Mouse (Mus musculus): ENCODE data around the gene Cdc14b. TPM values are rescaled to one million over a fixed set of nuclear protein-coding genes. Genes with fewer than 3 reads are reported as not detected.

The Cdc14b gene
- polyA plus RNA-seq, 1 experiment from 2014 or later: 4.5 TPM

DNA sequence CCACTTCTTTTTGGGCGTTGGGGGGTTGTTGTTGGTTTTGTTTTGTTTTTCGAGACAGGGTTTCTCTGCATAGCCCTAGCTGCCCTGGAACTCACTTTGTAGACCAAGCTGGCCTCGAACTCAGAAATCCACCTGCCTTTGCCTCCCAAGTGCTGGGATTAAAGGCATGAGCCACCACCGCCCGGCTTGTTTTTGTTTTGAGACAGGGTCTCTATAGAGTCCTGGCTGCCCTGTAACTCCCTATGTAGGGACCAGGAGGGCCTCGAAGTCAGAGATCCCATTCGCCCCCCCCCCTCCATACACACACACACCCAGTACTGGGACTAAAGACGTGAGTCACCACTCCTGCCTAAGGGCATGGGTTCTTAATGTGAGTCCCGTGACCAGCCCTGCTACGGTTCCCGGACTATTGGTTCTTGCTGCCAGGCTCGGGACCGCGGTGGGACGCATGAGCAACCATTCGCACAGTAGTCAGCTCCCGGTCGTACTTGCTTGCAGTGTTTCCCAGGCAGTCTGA lies 121.3 kb downstream of the Cdc14b start:
- Histone ChIP-seq H3K27me3 (ENCODE audit: insufficient read depth, low read length) (no peaks in the 10 kb centered on the region), H3K9me3 (ENCODE audit: low read length) (no peaks in the 10 kb centered on the region), H3K9ac (replicated peaks) (peak overlapping the region; percentile 57), H3K36me3 (replicated peaks; ENCODE audit: insufficient read depth, low read length) (no peaks in the 10 kb centered on the region), H3K4me2 (ENCODE audit: low read depth, low read length) (peak overlapping the region; percentile 95), H3K4me3 (ENCODE audit: low read depth, low read length) (peak overlapping the region; percentile 85), H3K27ac (ENCODE audit: low read depth) (peak overlapping the region; percentile 93), H3K4me1 (ENCODE audit: insufficient read depth) (peaks cover 17% of the 10 kb centered on the region)
- peak; percentile 3; the same call in 1 of the 2 replicates for ATAC-seq
- TF ChIP-seq CTCF (IDR thresholded peaks at IDR 0.05; ENCODE audit: low read depth) (no peak), EP300 (IDR thresholded peaks at IDR 0.05; ENCODE audit: low read depth) (no peak)
- WGBS (ENCODE audit: insufficient replicate concordance): 2% methylated on average over 18 of the region's 18 CpGs
- DNase-seq: peak; percentile 52

DNA sequence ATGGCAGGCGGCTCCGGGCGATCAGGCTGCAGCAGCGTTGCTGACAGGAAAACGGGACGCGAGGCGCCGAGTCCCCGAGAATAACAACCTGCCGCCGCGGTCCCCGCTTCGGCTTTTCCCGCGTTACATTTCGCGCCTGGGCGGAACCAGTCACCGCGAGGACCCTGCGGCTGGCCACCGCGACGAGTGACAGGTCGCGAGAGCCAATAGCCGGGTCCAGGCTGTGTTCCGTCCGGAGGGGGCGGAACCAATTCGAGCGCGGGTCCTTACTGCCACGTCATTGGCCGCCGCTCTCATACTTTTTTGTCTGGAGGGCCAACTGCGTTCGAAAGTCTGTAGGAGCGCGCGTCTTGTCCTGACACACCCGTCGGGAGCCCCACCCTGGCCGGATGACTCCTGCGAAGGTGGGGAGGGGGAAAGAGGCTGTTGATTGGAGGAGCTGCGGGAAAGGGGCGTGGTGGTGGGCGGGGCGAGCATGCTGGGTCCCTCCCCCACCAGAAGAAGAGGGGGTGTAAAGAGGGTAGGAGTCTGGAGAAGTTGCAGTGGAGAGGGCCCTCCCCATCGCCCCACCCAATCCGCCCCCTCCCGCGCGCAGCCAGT lies 121.9 kb downstream of the Cdc14b start, which contains the start of gene Zfp367:
Gene Zfp367, minus strand, starts transcription at position 120 of the 600 bp plus-strand sequence.
- DNase-seq (peak; percentile 98), ATAC-seq (peak; percentile 94)
- Histone ChIP-seq H3K27ac (ENCODE audit: low read depth) (peak within 1 kb of the TSS; percentile 93), H3K4me1 (ENCODE audit: insufficient read depth) (peaks cover 20% of the 10 kb centered on the region), H3K9me3 (ENCODE audit: low read length) (no peaks in the 10 kb centered on the region), H3K36me3 (replicated peaks; ENCODE audit: insufficient read depth, low read length) (no peaks in the 10 kb centered on the region), H3K4me3 (ENCODE audit: low read depth, low read length) (peak within 1 kb of the TSS; percentile 85), H3K4me2 (ENCODE audit: low read depth, low read length) (peak within 1 kb of the TSS; percentile 95), H3K27me3 (ENCODE audit: insufficient read depth, low read length) (no peaks in the 10 kb centered on the region), H3K9ac (replicated peaks) (peak within 1 kb of the TSS; percentile 86)
- TF ChIP-seq EP300 (IDR thresholded peaks at IDR 0.05; ENCODE audit: low read depth) (peak; percentile 59), CTCF (IDR thresholded peaks at IDR 0.05; ENCODE audit: low read depth) (no peak)
- WGBS (ENCODE audit: insufficient replicate concordance): under 1% methylated on average over 52 of the region's 56 CpGs

DNA sequence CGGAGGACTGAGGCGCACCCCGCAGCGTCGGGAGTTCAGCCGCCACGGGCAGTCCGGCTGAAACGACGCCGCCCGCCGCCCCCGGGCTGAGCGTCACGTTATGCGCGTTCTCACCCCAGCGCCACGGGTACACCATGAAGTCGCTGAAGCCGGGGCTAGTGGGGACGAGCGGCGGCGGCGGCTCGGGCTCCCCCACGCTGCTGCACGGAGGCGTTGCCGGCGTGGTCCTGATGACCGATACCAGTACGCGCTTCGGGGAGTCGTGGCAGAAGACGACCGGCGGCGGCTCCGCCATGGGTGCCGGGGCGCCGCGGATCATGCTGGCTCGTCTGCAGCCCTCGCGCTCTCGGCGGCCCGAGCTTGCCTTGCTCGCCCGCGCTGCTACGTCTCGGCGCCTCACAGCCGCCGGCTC lies 122.4 kb downstream of the Cdc14b start:
- H3K27ac ChIP-seq (ENCODE audit: low read depth): peak overlapping the region; percentile 93
- no peaks in the 10 kb centered on the region for H3K27me3 ChIP-seq (ENCODE audit: insufficient read depth, low read length)
- H3K4me1 ChIP-seq (ENCODE audit: insufficient read depth): peaks cover 20% of the 10 kb centered on the region
- H3K36me3 ChIP-seq (replicated peaks; ENCODE audit: insufficient read depth, low read length): no peaks in the 10 kb centered on the region
- peak overlapping the region; percentile 85 for H3K4me3 ChIP-seq (ENCODE audit: low read depth, low read length)
- H3K9ac ChIP-seq (replicated peaks): peak overlapping the region; percentile 86
- TF ChIP-seq EP300 (IDR thresholded peaks at IDR 0.05; ENCODE audit: low read depth): no peak
- TF ChIP-seq CTCF (IDR thresholded peaks at IDR 0.05; ENCODE audit: low read depth): no peak
- peak overlapping the region; percentile 95 for H3K4me2 ChIP-seq (ENCODE audit: low read depth, low read length)
- DNase-seq (no peak), ATAC-seq (peak; percentile 14)
- WGBS (ENCODE audit: insufficient replicate concordance): under 1% methylated on average over 44 of the region's 61 CpGs
- no peaks in the 10 kb centered on the region for H3K9me3 ChIP-seq (ENCODE audit: low read length)

DNA sequence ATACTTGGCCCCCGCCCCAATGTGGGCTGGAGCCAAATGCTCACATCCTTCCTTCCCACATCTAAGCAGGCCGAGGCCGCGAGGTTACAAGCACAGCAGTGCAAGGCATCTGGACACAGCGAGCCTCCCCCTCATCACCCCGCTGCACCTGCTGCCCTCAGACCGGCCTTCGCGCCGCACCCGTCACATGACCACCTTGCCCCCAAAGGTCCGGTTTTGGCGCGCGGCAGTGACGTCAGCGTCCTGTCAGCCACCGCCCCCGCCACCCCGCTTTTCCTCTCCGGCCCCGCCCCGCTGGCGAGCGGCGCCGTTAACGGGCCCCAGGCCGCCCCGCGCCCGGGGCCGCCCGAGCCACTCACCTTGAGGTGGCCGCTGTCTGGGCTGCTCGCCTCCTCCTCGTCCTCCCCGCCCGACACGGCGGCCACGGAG lies 122.8 kb downstream of the Cdc14b start:
- H3K27me3 ChIP-seq (ENCODE audit: insufficient read depth, low read length): no peaks in the 10 kb centered on the region
- peak; percentile 93 for DNase-seq
- H3K4me3 ChIP-seq (ENCODE audit: low read depth, low read length): peak overlapping the region; percentile 85
- H3K9me3 ChIP-seq (ENCODE audit: low read length): no peaks in the 10 kb centered on the region
- TF ChIP-seq CTCF (IDR thresholded peaks at IDR 0.05; ENCODE audit: low read depth): no peak
- TF ChIP-seq EP300 (IDR thresholded peaks at IDR 0.05; ENCODE audit: low read depth): no peak
- H3K27ac ChIP-seq (ENCODE audit: low read depth): peak overlapping the region; percentile 93
- H3K4me2 ChIP-seq (ENCODE audit: low read depth, low read length): peak overlapping the region; percentile 95
- H3K4me1 ChIP-seq (ENCODE audit: insufficient read depth): peaks cover 20% of the 10 kb centered on the region
- WGBS (ENCODE audit: insufficient replicate concordance): under 1% methylated on average over 42 of the region's 42 CpGs
- H3K36me3 ChIP-seq (replicated peaks; ENCODE audit: insufficient read depth, low read length): no peaks in the 10 kb centered on the region
- H3K9ac ChIP-seq (replicated peaks): peak overlapping the region; percentile 86
- ATAC-seq: peak; percentile 22

DNA sequence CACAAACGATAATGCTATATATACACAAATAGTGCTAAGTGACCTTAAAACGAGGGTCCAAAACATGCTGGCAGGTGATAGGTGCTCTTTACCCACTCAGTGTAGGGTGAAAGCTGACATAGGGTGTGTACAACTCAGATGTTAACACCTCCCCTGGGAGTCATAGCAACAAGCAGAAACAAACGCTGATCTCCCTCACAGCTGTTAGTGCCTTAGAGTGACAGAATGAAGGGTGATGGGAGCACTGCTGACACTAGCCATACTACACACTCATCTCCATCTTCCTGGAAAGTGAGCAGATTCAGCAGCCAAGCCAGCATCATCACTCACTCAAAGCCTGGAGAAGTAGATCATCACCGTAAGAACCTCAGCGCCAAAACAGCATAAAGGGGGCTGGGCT lies 125.0 kb downstream of the Cdc14b start:
- ATAC-seq (no peak), DNase-seq (no peak)
- H3K4me3 ChIP-seq (ENCODE audit: low read depth, low read length): peak overlapping the region; percentile 85
- no peaks in the 10 kb centered on the region for H3K27me3 ChIP-seq (ENCODE audit: insufficient read depth, low read length)
- 64% methylated on average over 5 of the region's 5 CpGs for WGBS (ENCODE audit: insufficient replicate concordance)
- H3K4me2 ChIP-seq (ENCODE audit: low read depth, low read length): peak overlapping the region; percentile 95
- H3K9ac ChIP-seq (replicated peaks): 0 out of 2 replicates have a peak overlapping the region, but pooled peaks have one; percentile 9
- H3K4me1 ChIP-seq (ENCODE audit: insufficient read depth): peaks cover 20% of the 10 kb centered on the region
- no peaks in the 10 kb centered on the region for H3K9me3 ChIP-seq (ENCODE audit: low read length)
- TF ChIP-seq CTCF (IDR thresholded peaks at IDR 0.05; ENCODE audit: low read depth) (no peak), EP300 (IDR thresholded peaks at IDR 0.05; ENCODE audit: low read depth) (no peak)
- peaks cover 6% of the 10 kb centered on the region for H3K36me3 ChIP-seq (replicated peaks; ENCODE audit: insufficient read depth, low read length)
- H3K27ac ChIP-seq (ENCODE audit: low read depth): no peak overlapping the region

Other genes with a start within 250 kb of the Cdc14b start
- gene Hsd17b3, start 186.1 kb downstream of the Cdc14b start, polyA plus RNA-seq (2015; fragmentation: Nextera tagmentation; extraction: Ambion mirVana): not detected in 2 replicates
- 11.8 TPM in 2 replicates for gene Slc35d2, start 145.9 kb downstream of the Cdc14b start, polyA plus RNA-seq (2015; fragmentation: Nextera tagmentation; extraction: Ambion mirVana)
- gene Zfp367, start 122.1 kb downstream of the Cdc14b start, polyA plus RNA-seq (2015; fragmentation: Nextera tagmentation; extraction: Ambion mirVana): 9.8 and 11.7 TPM in 2 replicates
- gene Habp4, start 113.5 kb downstream of the Cdc14b start, polyA plus RNA-seq (2015; fragmentation: Nextera tagmentation; extraction: Ambion mirVana): 9.0 and 11.9 TPM in 2 replicates
- 37.8 and 39.3 TPM in 2 replicates for gene Aaed1, start 37.4 kb upstream of the Cdc14b start, polyA plus RNA-seq (2015; fragmentation: Nextera tagmentation; extraction: Ambion mirVana)
- gene Ctsl, start 95.6 kb upstream of the Cdc14b start, polyA plus RNA-seq (2015; fragmentation: Nextera tagmentation; extraction: Ambion mirVana): 1,130 and 1,294 TPM in 2 replicates
- gene Cdk20, start 157.0 kb upstream of the Cdc14b start, polyA plus RNA-seq (2015; fragmentation: Nextera tagmentation; extraction: Ambion mirVana): 4.5 and 4.8 TPM in 2 replicates
- not detected in 2 replicates for gene Fam240b, start 222.5 kb upstream of the Cdc14b start, polyA plus RNA-seq (2015; fragmentation: Nextera tagmentation; extraction: Ambion mirVana)